Mouse (Mus musculus) naive thymus-derived CD4-positive, alpha-beta T cell, adult 2 months (primary cell): ENCODE measurements around the gene Hif1an.

Experiments
- DNase-seq: peaks from one replicate; pipeline ENCODE4 v3.0.0-alpha.2; 2011; ENCODE audit warnings: low read depth

Gene Hif1an

GRCm38 (mm10) chr19:44562652-44563206 lies at the start of gene Hif1an:
TSS of gene Hif1an (plus strand) at chr19:44562850.
- peak; percentile 98 for DNase-seq

GRCm38 (mm10) chr19:44513054-44513833 lies 49.4 kb upstream of the Hif1an start:
- no peak for DNase-seq

GRCm38 (mm10) chr19:44513921-44514482 lies 48.6 kb upstream of the Hif1an start:
- DNase-seq: no peak

GRCm38 (mm10) chr19:44514521-44515451 lies 47.9 kb upstream of the Hif1an start:
- DNase-seq: no peak

DNA sequence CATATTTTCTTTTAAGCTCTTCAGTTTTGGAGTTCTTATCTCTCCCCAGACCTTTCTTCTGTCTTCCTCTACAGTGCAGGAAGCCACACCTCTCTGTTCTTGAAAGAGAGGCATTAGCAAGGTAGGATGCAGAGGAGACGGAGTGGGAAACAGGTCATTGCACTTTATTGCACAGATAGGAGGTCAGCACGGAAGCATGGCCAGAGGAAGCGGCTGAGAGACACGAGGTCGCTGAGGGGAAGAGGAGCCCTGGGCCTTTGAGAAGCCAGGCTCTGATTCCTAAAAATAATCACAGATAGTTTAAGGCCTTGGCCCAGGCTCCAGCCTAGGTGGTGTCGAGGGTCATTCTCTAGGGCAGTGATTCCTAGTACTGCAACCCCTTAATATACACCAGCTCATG lies 46.9 kb upstream of the Hif1an start:
- DNase-seq: no peak

DNA sequence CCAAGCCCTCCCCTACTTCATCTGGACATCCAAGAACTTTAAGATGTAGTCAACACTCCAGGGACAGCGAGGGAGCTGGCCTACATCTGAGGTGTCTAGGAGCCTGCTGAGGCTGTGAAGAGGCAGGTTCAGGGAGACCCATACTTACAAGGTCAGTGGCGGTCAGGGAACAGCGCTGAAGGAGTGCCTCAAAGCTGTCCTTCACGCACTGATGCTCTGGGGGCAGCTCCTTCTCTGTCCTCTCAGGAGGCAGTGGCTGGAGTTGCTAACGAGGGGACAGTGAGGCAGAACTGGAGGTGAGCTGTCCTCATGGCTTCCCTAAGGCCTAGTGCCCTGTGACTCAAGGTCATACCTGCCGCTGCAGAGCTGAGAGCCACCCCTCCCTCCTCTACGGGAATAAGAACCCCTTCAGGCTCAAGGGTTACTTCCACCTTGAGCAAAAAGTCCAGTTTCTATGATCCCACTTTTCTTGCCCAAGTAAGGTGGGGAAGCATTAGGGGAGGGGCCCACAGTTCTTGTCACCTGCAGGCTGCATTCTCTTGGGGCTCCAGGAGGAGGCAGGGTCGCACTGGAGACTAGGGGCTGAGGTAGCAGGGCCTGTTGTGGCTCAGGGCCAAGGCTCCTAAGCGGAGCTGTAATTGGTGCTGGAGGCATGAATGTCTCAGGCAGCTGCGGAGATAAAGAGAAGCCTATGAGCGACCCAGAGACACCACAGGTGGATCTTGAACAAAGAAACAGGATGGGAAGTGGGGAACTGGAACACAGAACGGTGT lies 44.5 kb upstream of the Hif1an start:
- DNase-seq: no peak

DNA sequence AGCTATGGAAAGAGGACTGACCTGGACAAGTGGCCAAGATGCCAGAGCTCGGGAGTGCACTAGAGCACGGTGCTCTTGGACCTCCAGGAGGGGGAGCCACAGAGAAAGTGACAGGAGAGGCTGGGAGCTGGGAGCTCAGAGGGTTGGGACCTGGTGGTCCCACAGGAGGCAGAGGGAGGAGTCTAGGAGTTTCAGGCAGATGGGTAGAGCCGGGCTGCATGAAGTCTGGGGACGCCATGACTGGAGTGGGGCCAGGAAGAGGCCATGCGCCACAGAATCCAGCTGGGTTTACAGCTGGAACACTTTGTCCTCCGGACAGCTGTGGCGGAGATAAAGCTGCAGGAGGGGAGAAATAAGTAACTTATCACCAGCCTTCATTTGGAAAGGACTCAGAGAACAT lies 43.5 kb upstream of the Hif1an start:
- no peak for DNase-seq

- DNase-seq: peak; percentile 27
Measured at GRCm38 (mm10) chr19:44525551-44526205, 37.0 kb upstream of the Hif1an start.

- no peak for DNase-seq
Measured at GRCm38 (mm10) chr19:44530018-44530417, 32.6 kb upstream of the Hif1an start.

DNA sequence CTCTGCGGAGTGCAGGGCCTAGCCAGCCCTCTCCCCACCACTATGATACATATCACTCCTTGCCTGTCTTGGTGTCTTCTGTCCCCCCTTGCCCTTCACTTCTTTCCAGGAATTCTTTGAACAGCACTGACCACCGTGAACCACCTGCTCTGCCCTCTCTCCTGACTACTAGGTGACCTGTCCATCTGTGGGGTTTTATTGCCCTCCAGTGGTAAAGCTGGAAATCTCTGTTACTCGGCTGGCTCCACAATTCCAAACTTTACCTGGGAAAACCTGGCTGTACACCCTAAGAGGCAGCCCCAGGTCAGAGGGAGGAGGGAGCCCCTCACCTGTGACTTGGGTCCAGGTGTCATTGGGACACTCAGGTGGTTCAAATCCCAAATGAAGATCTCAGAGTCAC lies 27.3 kb upstream of the Hif1an start:
- DNase-seq: no peak

GRCm38 (mm10) chr19:44537416-44537815 lies 25.2 kb upstream of the Hif1an start:
- DNase-seq: no peak

DNA sequence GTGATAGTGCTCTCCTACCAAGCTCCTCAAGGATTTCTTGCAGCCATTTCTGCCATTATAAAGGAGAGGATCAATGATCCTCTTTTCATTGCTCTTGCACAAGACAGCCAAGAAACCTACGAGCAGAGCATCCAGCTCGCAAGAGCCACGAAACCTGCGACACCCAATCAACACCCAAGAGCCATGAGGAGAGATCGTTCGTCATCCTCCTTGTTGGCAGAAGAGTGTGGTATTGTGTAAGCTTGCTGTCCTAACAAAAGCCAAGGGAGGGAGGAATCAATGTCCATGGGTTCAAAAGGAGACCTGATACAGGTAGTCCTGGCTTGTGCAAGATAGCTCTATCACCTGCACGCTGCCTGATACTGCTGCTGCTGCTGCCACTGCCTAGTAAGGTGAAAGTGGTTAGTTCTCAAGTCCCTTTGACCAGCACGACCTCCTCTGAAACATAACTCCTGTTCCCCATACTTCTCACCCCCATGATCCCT lies 19.9 kb upstream of the Hif1an start:
- no peak for DNase-seq

- DNase-seq: no peak
Measured at GRCm38 (mm10) chr19:44544372-44544771, 18.3 kb upstream of the Hif1an start.

DNA sequence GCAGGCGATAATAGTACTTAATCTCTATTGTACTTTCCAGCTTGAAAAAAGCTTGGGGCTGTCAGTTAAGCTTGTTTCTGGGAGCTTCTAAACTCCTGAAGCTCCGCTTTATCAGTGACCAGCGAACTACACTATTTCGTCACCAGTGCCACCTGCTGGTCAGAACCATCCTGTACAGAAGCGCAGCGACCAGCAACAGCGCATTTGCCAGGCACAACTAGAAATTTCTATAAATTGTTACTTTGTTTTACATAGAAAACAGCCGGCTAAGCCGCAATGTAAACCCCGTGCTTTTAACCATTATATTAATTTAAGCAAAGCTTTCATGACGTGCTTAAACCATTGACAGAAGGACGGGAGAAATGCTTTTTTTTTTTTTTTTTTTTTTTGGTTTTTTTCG lies 17.9 kb upstream of the Hif1an start:
- DNase-seq: peak; percentile 78

- no peak for DNase-seq
Measured at GRCm38 (mm10) chr19:44545321-44546041, 17.2 kb upstream of the Hif1an start, which contains the start of gene Sec31b. TSS of gene Sec31b (minus strand) at chr19:44545864.

DNA sequence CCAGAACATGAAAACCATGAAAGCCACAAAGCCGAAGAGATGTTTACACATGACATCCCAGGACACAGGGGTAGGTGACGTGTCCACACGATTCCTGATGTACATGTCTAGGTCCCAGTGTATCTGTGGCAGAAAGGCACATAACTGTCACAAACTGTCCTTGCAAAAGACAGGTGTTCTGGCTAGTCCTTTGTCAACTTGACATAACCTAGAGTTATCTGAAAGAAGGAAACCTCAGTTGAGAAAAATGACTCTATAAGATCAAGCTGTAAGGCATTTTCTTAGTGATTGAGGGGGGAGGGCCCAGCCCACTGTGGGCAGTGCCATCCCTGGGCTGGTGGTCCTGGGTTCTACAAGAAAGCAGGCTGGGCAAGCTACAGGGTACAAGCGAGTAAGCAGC lies 9.9 kb upstream of the Hif1an start, which contains the start of gene Gm20538:
Gene Gm20538, minus strand, starts transcription at position 101 of the 400 bp plus-strand sequence.
- no peak for DNase-seq

GRCm38 (mm10) chr19:44553286-44553685 lies 9.4 kb upstream of the Hif1an start:
- no peak for DNase-seq

DNA sequence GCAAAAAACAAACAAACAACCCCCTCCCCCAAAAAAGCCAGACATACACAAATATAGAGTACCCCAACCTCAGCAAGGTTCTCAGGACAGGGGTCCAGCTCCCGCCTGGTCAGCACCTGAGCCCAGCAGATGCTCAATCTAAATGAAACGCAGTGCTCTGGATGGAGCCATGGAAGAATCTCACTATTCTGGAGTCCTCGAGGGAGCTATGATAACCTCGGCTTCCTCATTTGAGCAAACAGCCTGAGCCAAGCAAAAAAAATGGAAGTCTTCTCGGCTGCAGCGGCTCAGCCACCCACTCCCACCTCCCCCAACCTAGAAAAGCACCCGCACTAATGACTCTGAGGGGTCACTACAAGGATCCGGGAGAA lies 8.2 kb upstream of the Hif1an start:
- no peak for DNase-seq

GRCm38 (mm10) chr19:44554861-44555590 lies 7.6 kb upstream of the Hif1an start, which contains the start of gene Ndufb8:
TSS of gene Ndufb8 (minus strand) at chr19:44555440.
- DNase-seq: peak; percentile 94
